Comparison of ENCODE assay signal across 10 mouse cellular contexts in the genomic region with DNA sequence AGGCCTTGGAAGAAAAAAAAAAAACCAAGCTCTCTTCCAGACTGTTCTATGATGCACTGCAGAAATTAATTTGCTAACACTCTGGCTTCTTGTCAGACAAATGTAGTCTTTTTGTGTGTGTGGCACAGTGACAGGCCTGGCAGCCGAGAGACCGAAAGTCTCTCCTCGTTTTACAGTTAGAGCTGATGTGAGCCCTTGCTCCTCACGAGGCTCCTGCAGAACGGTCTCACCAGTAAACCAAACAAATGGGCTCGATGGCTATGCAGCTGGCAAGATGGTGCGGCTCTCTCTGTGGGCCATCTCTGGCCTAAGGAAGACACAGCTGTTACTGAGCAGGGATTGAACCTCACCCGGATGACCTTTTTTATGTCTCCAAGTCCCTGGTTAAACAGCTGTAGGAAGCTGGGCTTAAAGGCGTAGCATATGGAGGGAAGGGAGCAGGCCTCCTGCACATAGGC. TPM values are rescaled to one million over a fixed set of nuclear protein-coding genes. Genes with fewer than 3 reads are reported as not detected.
A peak's percentile ranks its signal among the peaks of the same experiment; 100 is the strongest.
DNase-seq lines count a peak whose midpoint lies in the region; ATAC-seq and TF ChIP-seq lines count a peak whose summit lies in the region.
"Had no signal": no experiment of that assay in that cellular context is flagged by ENCODE, and none has a peak within 500 bp of the region (broad histone marks: within the 10 kb centered on the region; RNA-seq: fewer than 3 reads in every experiment).

No protein-coding gene starts in this region.

- peaks cover 27% of the 10 kb centered on the region for H3K4me1 ChIP-seq in intestine, embryonic 14.5 days (replicated peaks; ENCODE audit: control insufficient read depth, insufficient read depth, low read length)
- 0 out of 2 replicates have a peak, but pooled peaks cover 4% of the 10 kb centered on the region for H3K4me1 ChIP-seq in intestine, postnatal 0 days (replicated peaks; ENCODE audit: control insufficient read depth, insufficient read depth, low read length)
- peaks cover 53% of the 10 kb centered on the region for H3K4me1 ChIP-seq in midbrain, embryonic 10.5 days
- H3K4me1 ChIP-seq in midbrain, embryonic 14.5 days (ENCODE audit: control insufficient read depth, insufficient read depth, low read length) = peaks cover 22% of the 10 kb centered on the region
- peaks cover 24% of the 10 kb centered on the region for H3K4me1 ChIP-seq in stomach, embryonic 14.5 days (ENCODE audit: control insufficient read depth, insufficient read depth, low read length)

- TF ChIP-seq CTCF in intestine, postnatal 0 days (IDR thresholded peaks at IDR 0.05; ENCODE audit: low read depth) = no peak

- no peak overlapping the region for H3K9ac ChIP-seq in intestine, embryonic 14.5 days (ENCODE audit: low read length)
- no peak overlapping the region for H3K9ac ChIP-seq in intestine, postnatal 0 days (ENCODE audit: low read depth, low read length)
- no peak overlapping the region for H3K9ac ChIP-seq in midbrain, embryonic 14.5 days (replicated peaks; ENCODE audit: low read length)
- H3K9ac ChIP-seq in stomach, embryonic 14.5 days (replicated peaks; ENCODE audit: low read depth, low read length) = no peak overlapping the region

- H3K4me3 ChIP-seq in intestine, embryonic 14.5 days (ENCODE audit: low read depth, low read length) = no peak overlapping the region
- no peak overlapping the region for H3K4me3 ChIP-seq in intestine, postnatal 0 days (ENCODE audit: low read depth, low read length)
- H3K4me3 ChIP-seq in midbrain, embryonic 10.5 days = no peak overlapping the region
- no peak overlapping the region for H3K4me3 ChIP-seq in midbrain, embryonic 14.5 days (replicated peaks; ENCODE audit: low read depth, low read length)
- H3K4me3 ChIP-seq in stomach, embryonic 14.5 days (ENCODE audit: low read depth, low read length) = no peak overlapping the region
- H3K4me3 ChIP-seq: megakaryocyte, embryonic 14.5 days had no signal

- WGBS in intestine, embryonic 14.5 days = 42% methylated on average over 9 of the region's 9 CpGs
- WGBS in intestine, postnatal 0 days = 56% methylated on average over 9 of the region's 9 CpGs
- WGBS in midbrain, embryonic 10.5 days = 74% methylated on average over 9 of the region's 9 CpGs
- WGBS in midbrain, embryonic 14.5 days = 65% methylated on average over 9 of the region's 9 CpGs
- WGBS in stomach, embryonic 14.5 days = 51% methylated on average over 9 of the region's 9 CpGs

- DNase-seq in intestine, embryonic 14.5 days (ENCODE audit: low spot score) = peak; percentile 63
- DNase-seq in midbrain, embryonic 10.5 days (ENCODE audit: low spot score) = no peak
- no peak for DNase-seq in midbrain, embryonic 14.5 days
- DNase-seq in gastrocnemius, postnatal 10 days = peak; percentile 18
- DNase-seq in c-Kit-positive CD71-positive TER-119-positive erythroid progenitor cells, embryonic 14.5 days (ENCODE audit: low spot score) = no peak
- no peak for DNase-seq in spleen, postnatal 36 days (ENCODE audit: low spot score in 2 of 2)

- no peaks in the 10 kb centered on the region for H3K9me3 ChIP-seq in intestine, embryonic 14.5 days (ENCODE audit: control insufficient read depth, low read length)
- H3K9me3 ChIP-seq in intestine, postnatal 0 days (ENCODE audit: control insufficient read depth) = no peaks in the 10 kb centered on the region
- no peaks in the 10 kb centered on the region for H3K9me3 ChIP-seq in midbrain, embryonic 10.5 days (replicated peaks)
- no peaks in the 10 kb centered on the region for H3K9me3 ChIP-seq in midbrain, embryonic 14.5 days (ENCODE audit: control insufficient read depth, low read length)
- H3K9me3 ChIP-seq in stomach, embryonic 14.5 days (ENCODE audit: control insufficient read depth, low read depth, low read length) = no peaks in the 10 kb centered on the region
- H3K9me3 ChIP-seq: megakaryocyte, embryonic 14.5 days had no signal

- no peak overlapping the region for H3K4me2 ChIP-seq in intestine, embryonic 14.5 days (ENCODE audit: low read length)
- no peak overlapping the region for H3K4me2 ChIP-seq in intestine, postnatal 0 days (replicated peaks; ENCODE audit: low read depth)
- H3K4me2 ChIP-seq in midbrain, embryonic 14.5 days (ENCODE audit: low read length) = no peak overlapping the region
- no peak overlapping the region for H3K4me2 ChIP-seq in stomach, embryonic 14.5 days (replicated peaks; ENCODE audit: low read depth, low read length)

- no peak for ATAC-seq in intestine, embryonic 14.5 days (replicated peaks; ENCODE audit: low FRiP score, low TSS enrichment, low read depth)
- ATAC-seq in intestine, postnatal 0 days = no peak
- ATAC-seq in midbrain, embryonic 14.5 days (ENCODE audit: low FRiP score, low TSS enrichment) = no peak
- peak; percentile 24; the same call in 1 of the 2 replicates for ATAC-seq in stomach, embryonic 14.5 days (ENCODE audit: insufficient number of reproducible peaks, insufficient read depth, low FRiP score, low read depth)

- no peaks in the 10 kb centered on the region for H3K36me3 ChIP-seq in intestine, embryonic 14.5 days (ENCODE audit: control insufficient read depth, insufficient read depth, low read length)
- peaks cover 5% of the 10 kb centered on the region; the same call in 1 of the 2 replicates for H3K36me3 ChIP-seq in intestine, postnatal 0 days (ENCODE audit: control insufficient read depth, insufficient read depth)
- peaks cover 51% of the 10 kb centered on the region for H3K36me3 ChIP-seq in midbrain, embryonic 10.5 days
- no peaks in the 10 kb centered on the region for H3K36me3 ChIP-seq in midbrain, embryonic 14.5 days (ENCODE audit: control insufficient read depth, insufficient read depth, low read length)
- H3K36me3 ChIP-seq in stomach, embryonic 14.5 days (ENCODE audit: control insufficient read depth, insufficient read depth, low read length) = no peaks in the 10 kb centered on the region

- H3K27me3 ChIP-seq in intestine, embryonic 14.5 days (replicated peaks; ENCODE audit: control insufficient read depth, insufficient read depth, low read length) = no peaks in the 10 kb centered on the region
- no peaks in the 10 kb centered on the region for H3K27me3 ChIP-seq in intestine, postnatal 0 days (replicated peaks; ENCODE audit: control insufficient read depth, insufficient read depth, low read length)
- H3K27me3 ChIP-seq in midbrain, embryonic 10.5 days (ENCODE audit: low read depth, poor library complexity, severe bottlenecking) = no peaks in the 10 kb centered on the region
- no peaks in the 10 kb centered on the region for H3K27me3 ChIP-seq in midbrain, embryonic 14.5 days (ENCODE audit: control insufficient read depth, insufficient read depth, low read length)
- no peaks in the 10 kb centered on the region for H3K27me3 ChIP-seq in stomach, embryonic 14.5 days (ENCODE audit: control insufficient read depth, insufficient read depth, low read length)
- H3K27me3 ChIP-seq: CH12.LX had no signal

- H3K27ac ChIP-seq in intestine, embryonic 14.5 days (ENCODE audit: low read depth) = peak overlapping the region; percentile 22
- no peak overlapping the region for H3K27ac ChIP-seq in intestine, postnatal 0 days (ENCODE audit: low read depth, low read length)
- 0 out of 2 replicates have a peak overlapping the region, but pooled peaks have one; percentile 13 for H3K27ac ChIP-seq in midbrain, embryonic 10.5 days (replicated peaks)
- H3K27ac ChIP-seq in midbrain, embryonic 14.5 days (replicated peaks; ENCODE audit: low read depth, low read length) = no peak overlapping the region
- peak overlapping the region; percentile 69; the same call in 1 of the 2 replicates for H3K27ac ChIP-seq in stomach, embryonic 14.5 days (ENCODE audit: low read length)

RNA-seq across cellular contexts. Expression of gene Ccdc88c, which starts 48.3 kb away (rescaled TPM):
- 14.5 and 15.2 TPM in 2 replicates for polyA plus RNA-seq in intestine, embryonic 14.5 days (2014; fragmentation: Nextera tagmentation; extraction: Ambion mirVana)
- polyA plus RNA-seq in intestine, postnatal 0 days (2015; fragmentation: Nextera tagmentation; extraction: Ambion mirVana) = 11.7 and 14.4 TPM in 2 replicates
- 14.8 and 15.8 TPM in 2 replicates for polyA plus RNA-seq in midbrain, embryonic 10.5 days (2016; fragmentation: Nextera tagmentation; extraction: Ambion mirVana)
- 14.0 and 16.7 TPM in 2 replicates for polyA plus RNA-seq in midbrain, embryonic 14.5 days (2014; fragmentation: Nextera tagmentation; extraction: Ambion mirVana)
- total RNA-seq in gastrocnemius, postnatal 10 days (2021) = 10 to 100 TPM; 49.5 to 57.8 TPM
- 12.1 and 13.3 TPM in 2 replicates for polyA plus RNA-seq in stomach, embryonic 14.5 days (2014; fragmentation: Nextera tagmentation; extraction: Ambion mirVana)

Comparison
In these comparisons a context has a peak if more than half of its experiments do, and no peak if none do; other contexts are left out.
1. H3K27ac ChIP-seq: peak in intestine, embryonic 14.5 days (single experiment), midbrain, embryonic 10.5 days (single experiment) and stomach, embryonic 14.5 days (single experiment); none in intestine, postnatal 0 days (single experiment) and midbrain, embryonic 14.5 days (single experiment).
2. DNase-seq: peak in intestine, embryonic 14.5 days (single experiment) and gastrocnemius, postnatal 10 days (single experiment); none in midbrain, embryonic 10.5 days (single experiment), midbrain, embryonic 14.5 days (single experiment), c-Kit-positive CD71-positive TER-119-positive erythroid progenitor cells, embryonic 14.5 days (single experiment) and spleen, postnatal 36 days (0 of 2).